Mouse (Mus musculus): Measurements from ENCODE around the gene Carmil3.

DNA sequence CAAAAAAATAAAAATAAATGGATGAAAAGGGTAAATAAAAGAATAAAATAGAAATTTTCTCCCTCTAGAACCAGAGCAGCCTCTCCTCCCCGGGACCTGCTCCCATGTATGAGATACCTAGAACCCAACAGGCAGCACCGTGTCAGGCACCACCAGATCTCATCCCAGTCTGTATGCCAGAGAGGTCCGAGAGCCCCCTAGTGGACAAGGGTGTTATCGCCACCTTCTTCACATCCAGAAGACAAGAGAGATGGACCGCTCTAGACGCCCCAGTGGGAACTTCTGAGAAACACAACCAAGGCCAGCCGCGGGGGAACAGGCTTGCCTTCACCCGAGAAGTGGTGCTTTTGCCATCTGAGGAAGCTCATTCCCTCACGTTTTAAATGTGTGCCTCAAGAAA is 32.2 kb upstream of the Carmil3 start:
- TF ChIP-seq CTCF (IDR thresholded peaks at IDR 0.05; ENCODE audit: extremely low read depth, insufficient read depth, insufficient read length, insufficient replicate concordance) = peak; percentile 67; the same call in 1 of the 2 replicates
- TF ChIP-seq POLR2A (IDR thresholded peaks at IDR 0.05; ENCODE audit: low read depth, low read length) = no peak

Measured in spleen, adult 2 months (tissue).